Mouse (Mus musculus) lung, embryonic 15.5 days (tissue): ENCODE data around the gene Pop5. TPM values are rescaled to one million over a fixed set of nuclear protein-coding genes. Genes with fewer than 3 reads are reported as not detected.

ENCODE experiments used
- ATAC-seq: fragments of 200-750 bp; cut with Nextera tagmentation; 2 replicates; pipeline ENCODE4 v1.8.0; 2017; ENCODE audit warnings: moderate number of reproducible peaks, borderline replicate concordance; ENCODE audit not compliant: low FRiP score, low TSS enrichment; ENCODE audit errors: extremely low read depth
- H3K27ac ChIP-seq: fragments of 300-500 bp; sonication (generic); 2 replicates; pipeline ENCODE4 v1.5.1; 2015; ENCODE audit warnings: moderate library complexity, mild to moderate bottlenecking, inconsistent platforms
- H3K27me3 ChIP-seq: fragments of 300-500 bp; sonication (generic); 2 replicates; pipeline ENCODE4 v1.6.1; 2015; ENCODE audit warnings: inconsistent platforms
- H3K36me3 ChIP-seq: fragments of 300-500 bp; sonication (generic); 2 replicates; pipeline ENCODE4 v1.6.1; 2015; ENCODE audit warnings: inconsistent platforms
- H3K4me1 ChIP-seq: fragments of 300-500 bp; sonication (generic); 2 replicates; pipeline ENCODE4 v1.6.1; 2015; ENCODE audit warnings: inconsistent platforms
- H3K4me2 ChIP-seq: fragments of 300-500 bp; sonication (generic); 2 replicates; pipeline ENCODE4 v1.6.1; 2015; ENCODE audit warnings: inconsistent platforms, mild to moderate bottlenecking, moderate library complexity
- H3K4me3 ChIP-seq: fragments of 300-500 bp; sonication (generic); 2 replicates; pipeline ENCODE4 v1.5.1; 2015; ENCODE audit warnings: mild to moderate bottlenecking, inconsistent platforms
- H3K9ac ChIP-seq: fragments of 300-500 bp; sonication (generic); 2 replicates; pipeline ENCODE4 v1.6.1; 2015; ENCODE audit warnings: inconsistent platforms
- H3K9me3 ChIP-seq: fragments of 300-500 bp; sonication (generic); 2 replicates; pipeline ENCODE4 v1.6.1; 2016; ENCODE audit warnings: inconsistent platforms
- WGBS: fragments of 180-500 bp; shearing (Covaris S2); methylation state at CpG from one replicate; pipeline ENCODE4 v1.1.7; 2015; 5-methylcytosine and 5-hydroxymethylcytosine counted together
- polyA plus RNA-seq: library from polyadenylated mRNA; unstranded; fragments of >200 nt; fragmentation: Nextera tagmentation; extraction: Ambion mirVana; gene quantifications from 2 replicates; pipeline ENCODE4 v1.2.1, GENCODE M21; 2015

The Pop5 gene
- polyA plus RNA-seq: 105 and 112 TPM in 2 replicates

GRCm38 (mm10) chr5:115235786-115236263, at the start of gene Pop5:
TSS of gene Pop5 (plus strand) at chr5:115235836.
- H3K4me2 ChIP-seq: peak within 1 kb of the TSS; percentile 99
- H3K36me3 ChIP-seq: peaks cover 11% of the 10 kb centered on the region; the same call in 1 of the 2 replicates
- H3K27ac ChIP-seq: no peak within 1 kb of the TSS
- peaks cover 18% of the 10 kb centered on the region for H3K4me1 ChIP-seq
- H3K9ac ChIP-seq: peak within 1 kb of the TSS; percentile 63
- ATAC-seq: peak; percentile 50; the same call in 1 of the 2 replicates
- H3K4me3 ChIP-seq: peak within 1 kb of the TSS; percentile 61
- H3K9me3 ChIP-seq: no peaks in the 10 kb centered on the region
- WGBS: under 1% methylated on average over 21 of the region's 21 CpGs
- peaks cover 17% of the 10 kb centered on the region for H3K27me3 ChIP-seq

DNA sequence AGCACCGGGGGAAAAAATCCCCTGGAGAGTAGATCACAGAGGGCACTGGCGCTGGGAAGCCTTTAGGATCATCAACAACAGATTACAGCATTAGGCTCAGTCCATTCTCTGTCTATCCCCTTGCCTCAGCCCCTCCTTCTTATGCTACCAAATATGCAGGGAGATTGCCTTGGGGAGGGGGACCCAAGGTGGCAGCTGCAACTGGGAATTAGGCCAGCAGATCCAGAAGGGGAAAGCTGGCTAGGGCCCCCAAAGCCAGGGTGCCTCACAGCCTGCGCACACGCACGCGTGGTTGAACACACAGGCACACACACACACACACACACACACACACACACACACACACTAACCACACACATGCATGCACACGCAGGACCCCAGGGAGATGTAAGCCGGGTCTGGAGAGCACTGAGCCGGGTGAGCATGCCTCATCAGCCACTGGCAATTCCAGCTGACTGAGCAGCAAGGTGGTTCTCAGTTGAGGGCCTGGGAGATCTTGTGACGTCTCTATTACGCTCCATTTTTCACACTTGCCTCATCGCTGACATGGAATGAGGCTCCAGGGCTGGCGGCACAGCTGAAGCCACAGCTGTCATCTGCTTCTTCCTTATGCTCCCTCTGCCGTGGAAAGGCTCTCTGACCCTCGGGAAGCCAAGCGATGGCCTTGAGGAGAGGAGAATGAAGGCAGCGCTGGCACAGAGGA, 49.1 kb upstream of the Pop5 start:
- Histone ChIP-seq H3K9me3 (no peaks in the 10 kb centered on the region), H3K9ac (no peak overlapping the region), H3K4me3 (peak overlapping the region; percentile 9; the same call in 1 of the 2 replicates), H3K27me3 (peaks cover 37% of the 10 kb centered on the region), H3K4me2 (peak overlapping the region; percentile 44), H3K36me3 (no peaks in the 10 kb centered on the region), H3K27ac (0 out of 2 replicates have a peak overlapping the region, but pooled peaks have one; percentile 6), H3K4me1 (peaks cover 38% of the 10 kb centered on the region)
- peak; percentile 2; the same call in 1 of the 2 replicates for ATAC-seq
- WGBS: 30% methylated on average over 17 of the region's 17 CpGs

GRCm38 (mm10) chr5:115187188-115188131, 48.2 kb upstream of the Pop5 start:
- 19% methylated on average over 26 of the region's 26 CpGs for WGBS
- H3K27me3 ChIP-seq: peaks cover 46% of the 10 kb centered on the region
- H3K4me3 ChIP-seq: peak overlapping the region; percentile 9; the same call in 1 of the 2 replicates
- ATAC-seq: peak; percentile 81
- H3K4me2 ChIP-seq: peak overlapping the region; percentile 44
- peak overlapping the region; percentile 72 for H3K27ac ChIP-seq
- H3K4me1 ChIP-seq: peaks cover 34% of the 10 kb centered on the region
- no peaks in the 10 kb centered on the region for H3K9me3 ChIP-seq
- H3K9ac ChIP-seq: no peak overlapping the region
- no peaks in the 10 kb centered on the region for H3K36me3 ChIP-seq

- ATAC-seq: no peak
- H3K27ac ChIP-seq: no peak overlapping the region
- peaks cover 60% of the 10 kb centered on the region for H3K27me3 ChIP-seq
- H3K4me1 ChIP-seq: peaks cover 38% of the 10 kb centered on the region
- H3K36me3 ChIP-seq: no peaks in the 10 kb centered on the region
- WGBS: 51% methylated on average over 5 of the region's 5 CpGs
- H3K9me3 ChIP-seq: no peaks in the 10 kb centered on the region
- no peak overlapping the region for H3K4me3 ChIP-seq
- no peak overlapping the region for H3K4me2 ChIP-seq
- no peak overlapping the region for H3K9ac ChIP-seq
Observed at GRCm38 (mm10) chr5:115188824-115189223, 46.8 kb upstream of the Pop5 start.

DNA sequence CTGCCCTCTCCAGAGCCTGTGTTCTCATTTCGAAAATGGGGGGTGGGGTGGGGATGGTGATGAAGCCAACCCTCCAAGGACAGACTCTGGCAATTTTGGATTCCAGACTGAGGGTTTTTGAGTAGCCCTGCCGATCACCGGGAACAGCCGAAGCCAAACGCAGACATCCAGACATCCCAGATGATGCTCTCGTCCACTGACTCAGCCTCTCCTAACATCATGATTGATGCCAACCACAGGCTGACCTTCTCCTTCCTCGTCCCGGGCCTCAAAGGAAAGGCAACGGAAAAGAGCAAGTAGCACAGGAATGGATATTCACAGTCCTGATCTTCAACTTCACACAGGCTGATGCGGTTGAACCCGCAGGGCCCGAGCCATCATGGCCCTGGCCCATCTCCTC, 45.6 kb upstream of the Pop5 start:
- peaks cover 73% of the 10 kb centered on the region for H3K27me3 ChIP-seq

GRCm38 (mm10) chr5:115191880-115192827, 43.5 kb upstream of the Pop5 start:
- Histone ChIP-seq H3K27ac (no peak overlapping the region), H3K36me3 (no peaks in the 10 kb centered on the region), H3K27me3 (peaks cover 77% of the 10 kb centered on the region), H3K4me1 (peaks cover 33% of the 10 kb centered on the region), H3K4me3 (no peak overlapping the region), H3K9ac (no peak overlapping the region), H3K9me3 (no peaks in the 10 kb centered on the region), H3K4me2 (no peak overlapping the region)
- WGBS: 11% methylated on average over 29 of the region's 29 CpGs
- ATAC-seq: no peak

More for the DNA sequence above, 45.6 kb upstream of the Pop5 start:
- no peak for ATAC-seq
- H3K36me3 ChIP-seq: no peaks in the 10 kb centered on the region
- H3K4me2 ChIP-seq: no peak overlapping the region
- no peak overlapping the region for H3K27ac ChIP-seq
- H3K9me3 ChIP-seq: no peaks in the 10 kb centered on the region
- no peak overlapping the region for H3K9ac ChIP-seq
- peaks cover 44% of the 10 kb centered on the region for H3K4me1 ChIP-seq
- H3K4me3 ChIP-seq: no peak overlapping the region
- 70% methylated on average over 12 of the region's 12 CpGs for WGBS

DNA sequence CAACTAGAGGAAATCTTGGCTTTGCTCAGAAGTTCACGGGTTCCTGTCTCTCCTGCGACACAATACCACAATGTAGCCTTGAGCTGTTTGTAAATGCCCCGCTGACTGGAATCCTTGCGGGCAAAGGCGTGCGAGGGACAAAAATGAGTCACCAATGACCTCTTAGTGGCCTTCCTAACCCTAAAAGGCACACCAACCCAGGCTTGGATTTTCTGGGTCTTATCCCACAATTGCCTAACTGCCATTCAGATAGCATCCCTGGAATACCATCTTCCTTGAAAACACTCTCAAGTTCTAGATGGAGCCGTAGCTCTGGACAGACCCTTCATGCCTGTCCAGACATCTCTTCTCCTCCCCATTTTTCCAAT, 42.8 kb upstream of the Pop5 start:
- peaks cover 27% of the 10 kb centered on the region for H3K4me1 ChIP-seq
- WGBS: 15% methylated on average over 7 of the region's 7 CpGs
- H3K27ac ChIP-seq: no peak overlapping the region
- no peaks in the 10 kb centered on the region for H3K9me3 ChIP-seq
- no peaks in the 10 kb centered on the region for H3K36me3 ChIP-seq
- H3K4me2 ChIP-seq: peak overlapping the region; percentile 100
- no peak for ATAC-seq
- H3K9ac ChIP-seq: no peak overlapping the region
- peak overlapping the region; percentile 51 for H3K4me3 ChIP-seq
- peaks cover 75% of the 10 kb centered on the region for H3K27me3 ChIP-seq

DNA sequence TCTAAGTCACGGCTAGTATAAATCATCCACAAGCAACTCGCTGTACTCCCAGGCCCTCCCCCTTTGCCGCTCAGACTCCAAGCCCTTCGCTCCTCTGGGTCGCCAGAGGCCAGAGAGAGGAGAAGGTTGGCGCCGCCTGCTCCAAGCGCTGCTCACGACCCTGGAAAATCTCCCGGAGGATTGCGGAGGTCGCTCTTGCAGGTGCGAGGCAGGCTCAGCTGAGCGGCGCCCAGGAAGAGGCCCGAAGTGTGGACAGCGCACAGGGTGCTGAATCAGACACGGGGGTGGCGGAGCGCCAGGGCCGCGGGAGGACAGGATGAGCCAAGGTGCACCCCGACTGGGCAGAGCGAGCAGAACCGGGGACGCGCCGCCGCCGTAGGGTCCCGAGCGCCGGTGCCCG, 42.4 kb upstream of the Pop5 start:
- Histone ChIP-seq H3K36me3 (no peaks in the 10 kb centered on the region), H3K9ac (peak overlapping the region; percentile 41; the same call in 1 of the 2 replicates), H3K27me3 (peaks cover 74% of the 10 kb centered on the region), H3K4me2 (peak overlapping the region; percentile 100), H3K4me1 (peaks cover 25% of the 10 kb centered on the region), H3K4me3 (peak overlapping the region; percentile 51), H3K9me3 (no peaks in the 10 kb centered on the region), H3K27ac (no peak overlapping the region)
- peak; percentile 12; the same call in 1 of the 2 replicates for ATAC-seq
- under 1% methylated on average over 34 of the region's 34 CpGs for WGBS

DNA sequence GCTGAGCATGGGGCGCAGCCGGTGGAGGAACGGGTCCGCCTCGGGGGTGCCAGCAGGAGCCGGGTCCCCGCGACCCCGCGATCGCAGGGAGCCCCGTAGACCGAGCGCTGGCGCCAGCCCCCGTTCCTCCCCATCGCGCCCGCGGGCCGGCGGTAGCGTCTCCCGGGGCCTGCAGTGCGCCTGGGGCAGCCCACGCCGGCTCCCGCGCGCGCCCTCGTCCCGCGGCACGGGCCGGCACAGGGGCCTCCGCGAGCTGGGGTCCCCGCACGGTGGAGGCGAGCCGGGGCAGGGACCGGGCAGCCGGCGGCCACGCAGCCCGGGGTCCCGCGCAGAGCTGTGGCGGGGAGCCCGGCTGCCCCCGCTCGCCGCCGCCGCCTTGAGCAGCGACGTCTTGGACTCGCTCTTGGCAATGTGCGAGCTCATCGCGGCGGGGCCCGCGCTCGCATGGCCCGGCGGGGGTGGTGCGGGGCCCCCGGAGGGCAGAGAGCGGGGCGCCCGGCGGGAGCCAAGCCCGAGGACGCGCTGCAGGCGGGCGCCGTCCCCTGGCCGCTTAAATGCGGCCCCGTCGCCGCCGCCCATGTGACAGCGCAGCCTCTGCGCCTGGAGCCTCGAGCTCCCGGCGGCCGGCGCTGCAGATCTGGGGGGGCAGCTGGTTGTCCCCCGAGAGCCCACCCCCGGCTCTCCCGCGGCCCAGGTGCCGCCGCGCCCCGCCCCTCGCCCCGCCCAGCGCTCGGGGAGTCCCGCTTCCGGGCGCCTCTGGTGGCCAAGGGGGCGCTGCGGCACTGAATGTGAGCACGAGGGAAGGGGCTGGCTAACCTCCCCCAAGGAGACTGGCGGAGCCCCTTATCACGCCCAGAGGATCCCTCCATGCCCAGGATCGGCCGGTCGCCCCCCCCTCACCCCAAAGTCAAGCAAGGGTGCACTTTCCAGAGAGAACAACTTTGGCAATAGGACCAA, 41.7 kb upstream of the Pop5 start, which contains the start of gene Cabp1:
Gene Cabp1 (minus strand): TSS at position 713 of the 957 bp plus-strand sequence.
- peaks cover 25% of the 10 kb centered on the region for H3K4me1 ChIP-seq
- peak within 1 kb of the TSS; percentile 100 for H3K4me2 ChIP-seq
- ATAC-seq: peak; percentile 60
- H3K27me3 ChIP-seq: peaks cover 74% of the 10 kb centered on the region
- WGBS: under 1% methylated on average over 100 of the region's 116 CpGs
- H3K4me3 ChIP-seq: peak within 1 kb of the TSS; percentile 51
- peak within 1 kb of the TSS; percentile 41 for H3K9ac ChIP-seq
- H3K36me3 ChIP-seq: no peaks in the 10 kb centered on the region
- no peaks in the 10 kb centered on the region for H3K9me3 ChIP-seq
- H3K27ac ChIP-seq: no peak within 1 kb of the TSS

GRCm38 (mm10) chr5:115194626-115195221, 40.9 kb upstream of the Pop5 start:
- Histone ChIP-seq H3K27me3 (peaks cover 67% of the 10 kb centered on the region), H3K9ac (no peak overlapping the region), H3K36me3 (no peaks in the 10 kb centered on the region), H3K9me3 (no peaks in the 10 kb centered on the region), H3K4me1 (peaks cover 25% of the 10 kb centered on the region), H3K4me3 (peak overlapping the region; percentile 51), H3K27ac (no peak overlapping the region), H3K4me2 (peak overlapping the region; percentile 100)
- ATAC-seq: peak; percentile 16; the same call in 1 of the 2 replicates
- WGBS: 5% methylated on average over 12 of the region's 12 CpGs
